Mouse (Mus musculus) midbrain, embryonic 15.5 days (tissue): ENCODE measurements at regions not wholly inside any gene's neighbourhood (a gene's known extent, or its start where the extent isn't known, plus 50 kb on each side); places are given as distances from the start of the nearest gene placed in this dataset.

ENCODE experiments used
- ATAC-seq: fragments of 200-750 bp; cut with Nextera tagmentation; replicated peaks from 2 replicates; pipeline ENCODE4 v1.8.0; 2017; ENCODE audit warnings: moderate TSS enrichment
- H3K27ac ChIP-seq: fragments of 300-500 bp; sonication (generic); 2 replicates; pipeline ENCODE4 v1.5.1; 2015; ENCODE audit warnings: mild to moderate bottlenecking, inconsistent platforms
- H3K27me3 ChIP-seq: fragments of 300-500 bp; sonication (generic); replicated peaks from 2 replicates; pipeline ENCODE4 v1.6.1; 2015; ENCODE audit warnings: inconsistent platforms
- H3K36me3 ChIP-seq: fragments of 300-500 bp; sonication (generic); replicated peaks from 2 replicates; pipeline ENCODE4 v1.6.1; 2015; ENCODE audit warnings: inconsistent platforms
- H3K4me1 ChIP-seq: fragments of 300-500 bp; sonication (generic); 2 replicates; pipeline ENCODE4 v1.6.1; 2015; ENCODE audit warnings: inconsistent platforms
- H3K4me2 ChIP-seq: fragments of 300-500 bp; sonication (generic); 2 replicates; pipeline ENCODE4 v1.6.1; 2015; ENCODE audit warnings: inconsistent platforms, mild to moderate bottlenecking, moderate library complexity
- H3K4me3 ChIP-seq: fragments of 300-500 bp; sonication (generic); 2 replicates; pipeline ENCODE4 v1.5.1; 2015; ENCODE audit warnings: mild to moderate bottlenecking, inconsistent platforms
- H3K9ac ChIP-seq: fragments of 300-500 bp; sonication (generic); 2 replicates; pipeline ENCODE4 v1.6.1; 2015; ENCODE audit warnings: mild to moderate bottlenecking, inconsistent platforms
- H3K9me3 ChIP-seq: fragments of 300-500 bp; sonication (generic); 2 replicates; pipeline ENCODE4 v1.6.1; 2016; ENCODE audit warnings: inconsistent platforms
- WGBS: fragments of 180-500 bp; shearing (Covaris S2); methylation state at CpG from one replicate; pipeline ENCODE4 v1.1.7; 2015; ENCODE audit warnings: mixed read lengths; 5-methylcytosine and 5-hydroxymethylcytosine counted together

DNA sequence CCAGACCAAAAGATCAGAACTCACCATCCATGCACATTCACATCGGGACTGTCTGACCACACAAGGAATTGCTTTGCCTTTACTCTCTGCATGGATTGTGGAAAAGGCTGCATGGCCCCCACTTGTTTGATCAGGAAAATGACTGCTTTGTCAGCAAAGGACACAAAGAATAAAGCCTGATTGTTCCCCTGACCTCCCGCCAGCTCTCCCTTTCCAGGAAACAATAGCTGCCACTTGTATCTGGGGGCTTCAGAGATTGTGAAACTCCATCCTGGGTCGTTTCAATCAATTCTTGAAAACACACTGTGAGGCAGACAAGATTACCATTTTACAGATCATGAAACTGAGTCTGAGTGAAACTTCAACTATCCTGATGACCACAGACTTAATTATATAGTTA lies 70.7 kb downstream of the Zic3 start:
- Histone ChIP-seq H3K4me2 (no peak overlapping the region), H3K4me3 (no peak overlapping the region), H3K27ac (no peak overlapping the region), H3K27me3 (no peaks in the 10 kb centered on the region), H3K9ac (no peak overlapping the region), H3K4me1 (no peaks in the 10 kb centered on the region), H3K9me3 (no peaks in the 10 kb centered on the region), H3K36me3 (no peaks in the 10 kb centered on the region)
- WGBS = 28% methylated on average over 3 of the region's 3 CpGs
- no peak for ATAC-seq

DNA sequence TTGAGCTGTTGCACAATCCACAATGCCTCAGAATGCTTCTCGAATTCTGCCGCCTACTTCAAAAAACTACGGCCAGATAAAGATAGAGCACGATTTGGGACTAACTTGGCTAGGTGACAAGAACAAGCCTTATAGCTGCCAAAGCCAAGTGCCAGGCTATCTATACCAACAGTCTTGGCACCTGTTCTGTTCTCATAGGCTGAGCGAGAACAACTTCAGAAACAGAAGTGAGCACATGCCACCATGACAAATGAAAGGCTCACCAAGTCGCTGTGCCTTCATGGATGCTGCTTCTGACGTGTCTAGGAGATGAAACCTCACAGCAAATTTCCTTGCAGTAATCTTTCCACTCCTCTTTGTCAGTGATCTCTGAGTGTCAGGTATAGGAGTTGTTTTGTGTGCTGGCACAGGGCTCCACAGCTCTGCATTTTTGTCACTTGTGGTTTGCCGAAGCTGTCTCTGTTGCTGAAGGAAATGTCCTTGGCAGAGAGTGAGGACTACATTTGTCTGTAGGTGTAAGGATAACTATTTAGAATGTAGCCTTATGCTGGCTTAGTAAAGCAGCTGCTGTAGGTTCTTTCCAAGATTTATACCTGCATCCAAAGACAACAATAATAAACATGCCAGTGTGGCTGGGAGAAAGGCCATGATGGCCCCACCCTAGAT lies 95.4 kb downstream of the Zic3 start:
- no peak overlapping the region for H3K9ac ChIP-seq
- H3K4me1 ChIP-seq = no peaks in the 10 kb centered on the region
- no peak overlapping the region for H3K4me3 ChIP-seq
- H3K27me3 ChIP-seq = no peaks in the 10 kb centered on the region
- no peak overlapping the region for H3K4me2 ChIP-seq
- H3K27ac ChIP-seq = no peak overlapping the region
- no peaks in the 10 kb centered on the region for H3K36me3 ChIP-seq
- no peak for ATAC-seq
- no peaks in the 10 kb centered on the region for H3K9me3 ChIP-seq
- WGBS = 86% methylated on average over 8 of the region's 8 CpGs

DNA sequence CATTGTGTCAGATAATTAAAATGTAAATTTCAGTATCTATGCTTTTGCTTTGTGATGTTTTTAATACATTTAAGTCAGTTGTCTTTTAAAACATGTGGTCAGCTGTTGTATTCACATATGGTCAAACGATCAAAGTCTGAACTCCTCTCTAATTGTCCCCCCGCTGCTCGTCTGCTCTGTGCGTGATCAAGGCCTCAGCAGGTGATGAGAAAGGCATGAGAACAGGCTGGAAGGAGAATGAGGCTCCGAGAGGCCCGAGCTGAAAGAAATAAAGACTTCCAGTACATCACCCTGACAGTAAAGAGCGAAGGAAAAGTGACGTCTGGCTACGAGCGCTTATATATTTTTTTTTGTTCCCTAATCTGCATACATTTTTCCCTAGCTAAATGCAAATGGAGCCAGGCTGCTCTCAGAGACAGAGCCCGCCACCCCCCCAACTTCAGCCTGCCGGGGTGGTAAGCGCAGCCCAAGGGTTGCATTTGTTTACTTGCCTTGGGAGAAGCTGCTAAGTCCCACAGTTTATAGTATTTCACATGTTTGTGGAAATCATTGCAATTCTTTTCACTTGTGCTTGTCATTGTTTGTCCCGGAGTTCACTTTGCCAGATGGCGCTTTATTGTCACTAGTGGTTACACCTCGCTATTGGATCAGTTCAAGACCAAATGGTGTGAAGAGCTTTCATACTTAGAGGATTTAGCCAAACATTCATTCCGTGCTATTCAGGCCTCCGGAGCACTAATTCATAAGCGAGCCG lies 133.0 kb downstream of the Zic3 start:
- 29% methylated on average over 20 of the region's 20 CpGs for WGBS
- ATAC-seq = peak; percentile 79

DNA sequence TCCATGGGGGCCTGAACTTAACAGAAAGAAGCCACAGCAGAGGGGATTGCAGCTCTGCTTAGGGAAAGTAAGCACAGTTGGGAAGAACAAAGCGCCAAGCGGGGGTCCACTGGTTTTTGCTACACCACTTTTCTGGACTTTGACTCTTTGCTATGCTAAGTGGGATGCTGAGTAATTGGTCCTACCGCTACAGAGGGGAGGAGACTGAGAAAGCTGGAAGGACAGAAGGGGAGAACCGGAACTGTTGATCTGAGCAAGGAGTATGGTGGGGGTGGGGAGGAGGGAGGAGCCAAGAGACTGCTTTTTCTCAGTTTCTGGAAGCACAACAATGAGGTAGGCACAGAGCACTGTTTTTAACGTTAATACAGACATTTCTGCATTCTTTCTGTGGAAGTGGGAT lies 134.9 kb downstream of the Zic3 start:
- Histone ChIP-seq H3K4me3 (no peak overlapping the region), H3K4me1 (peaks cover 7% of the 10 kb centered on the region; the same call in 1 of the 2 replicates), H3K27ac (no peak overlapping the region), H3K4me2 (no peak overlapping the region), H3K27me3 (no peaks in the 10 kb centered on the region), H3K36me3 (no peaks in the 10 kb centered on the region), H3K9me3 (no peaks in the 10 kb centered on the region), H3K9ac (no peak overlapping the region)
- ATAC-seq = no peak
- 33% methylated on average over 5 of the region's 5 CpGs for WGBS

More for the DNA sequence above, 133.0 kb downstream of the Zic3 start:
- H3K36me3 ChIP-seq = no peaks in the 10 kb centered on the region
- H3K27ac ChIP-seq = peak overlapping the region; percentile 50; the same call in 1 of the 2 replicates
- no peak overlapping the region for H3K9ac ChIP-seq
- no peaks in the 10 kb centered on the region for H3K9me3 ChIP-seq
- peak overlapping the region; percentile 43 for H3K4me2 ChIP-seq
- peaks cover 7% of the 10 kb centered on the region; the same call in 1 of the 2 replicates for H3K4me1 ChIP-seq
- H3K4me3 ChIP-seq = peak overlapping the region; percentile 18; the same call in 1 of the 2 replicates
- H3K27me3 ChIP-seq = no peaks in the 10 kb centered on the region

DNA sequence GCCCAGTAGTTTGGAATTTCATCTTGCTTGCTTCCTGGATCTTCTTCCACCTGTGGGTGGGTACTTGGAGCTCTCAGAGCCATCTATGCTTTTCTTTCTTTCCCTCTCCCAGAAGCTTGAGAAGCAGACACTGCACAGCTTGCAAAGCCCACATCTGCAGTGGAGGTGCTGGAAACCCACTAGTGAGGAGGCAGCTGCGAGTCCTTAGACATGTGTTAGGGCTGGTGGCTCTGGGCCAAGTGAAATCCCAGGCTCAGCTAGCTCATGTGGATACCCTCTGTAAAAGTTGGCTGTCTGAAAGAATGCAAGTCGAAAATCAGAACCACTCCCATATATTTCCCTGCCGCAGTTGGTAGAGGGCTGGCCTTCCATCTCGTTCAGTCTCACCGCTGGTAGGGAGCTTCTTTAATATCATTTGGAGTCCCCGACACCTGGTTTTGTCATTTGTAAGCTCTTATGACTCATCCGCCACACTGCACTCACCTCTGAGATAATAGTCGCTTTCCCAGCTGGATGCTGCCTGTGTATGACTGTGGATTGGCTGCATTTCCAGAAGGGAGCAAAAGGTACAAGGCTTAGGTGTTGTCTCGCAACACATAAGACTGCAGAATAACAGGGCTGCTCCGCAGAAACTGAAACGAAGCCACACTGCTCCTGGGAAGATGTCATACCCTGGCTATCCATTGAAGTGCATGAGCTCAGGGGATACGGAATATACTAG lies 143.8 kb downstream of the Zic3 start:
- H3K4me3 ChIP-seq = no peak overlapping the region
- no peaks in the 10 kb centered on the region for H3K36me3 ChIP-seq
- 81% methylated on average over 12 of the region's 12 CpGs for WGBS
- H3K27me3 ChIP-seq = no peaks in the 10 kb centered on the region
- no peak overlapping the region for H3K27ac ChIP-seq
- no peaks in the 10 kb centered on the region for H3K9me3 ChIP-seq
- no peak; the same call in 1 of the 2 replicates for ATAC-seq
- no peaks in the 10 kb centered on the region for H3K4me1 ChIP-seq
- no peak overlapping the region for H3K4me2 ChIP-seq
- H3K9ac ChIP-seq = no peak overlapping the region

DNA sequence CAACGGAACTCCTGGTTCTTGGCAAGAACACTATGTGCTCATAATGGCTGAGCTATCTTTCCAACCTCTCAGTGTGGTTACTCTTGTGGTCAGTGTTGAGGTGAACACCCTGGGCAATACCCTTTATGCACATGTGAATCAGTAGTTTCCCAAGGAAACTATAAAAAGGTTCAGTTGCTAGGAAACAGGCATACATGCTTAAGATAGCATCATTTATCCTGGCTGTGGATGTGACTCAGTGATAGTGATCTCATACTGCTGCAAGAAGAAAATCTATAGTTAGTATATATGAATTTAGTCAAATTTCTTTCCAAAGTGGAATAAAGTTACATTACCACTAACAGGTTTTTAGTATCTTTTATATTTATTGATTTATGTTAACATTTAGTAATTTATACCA lies 151.8 kb downstream of the Zic3 start:
- no peak for ATAC-seq
- WGBS = 88% methylated on average over 1 of the region's 1 CpGs
- H3K9me3 ChIP-seq = no peaks in the 10 kb centered on the region
- H3K27me3 ChIP-seq = no peaks in the 10 kb centered on the region
- H3K27ac ChIP-seq = no peak overlapping the region
- no peaks in the 10 kb centered on the region for H3K36me3 ChIP-seq
- no peak overlapping the region for H3K4me2 ChIP-seq
- no peak overlapping the region for H3K9ac ChIP-seq
- H3K4me1 ChIP-seq = no peaks in the 10 kb centered on the region
- H3K4me3 ChIP-seq = no peak overlapping the region
